Mouse (Mus musculus) myocyte (in vitro differentiated cells): Measurements from ENCODE around the gene Pla2g12a. TPM values are rescaled to one million over a fixed set of nuclear protein-coding genes. Genes with fewer than 3 reads are reported as not detected.

ENCODE experiments used
- H3K27me3 ChIP-seq: one replicate; pipeline ENCODE4 v1.6.1; 2011; ENCODE audit not compliant: control insufficient read depth, insufficient read depth, insufficient read length
- H3K36me3 ChIP-seq: one replicate; pipeline ENCODE4 v1.6.1; 2011; ENCODE audit not compliant: control insufficient read depth, insufficient read depth
- H3K4me2 ChIP-seq: one replicate; pipeline ENCODE4 v1.6.1; 2011; ENCODE audit warnings: low read depth, control low read depth
- H3K4me3 ChIP-seq: one replicate; pipeline ENCODE4 v1.5.1; 2011; ENCODE audit warnings: mild to moderate bottlenecking, control low read depth, moderate library complexity
- H3K79me2 ChIP-seq: one replicate; pipeline ENCODE4 v1.6.1; 2011; ENCODE audit not compliant: control insufficient read depth, insufficient read depth
- H3ac ChIP-seq: one replicate; pipeline ENCODE4 v1.6.1; 2011; ENCODE audit not compliant: control insufficient read depth, insufficient read length
- CEBPB ChIP-seq: IDR thresholded peaks from 2 replicates; pipeline ENCODE4 v1.6.1; 2011; ENCODE audit warnings: mild to moderate bottlenecking, moderate library complexity; ENCODE audit not compliant: poor library complexity, insufficient read depth, severe bottlenecking
- E2F4 ChIP-seq: IDR thresholded peaks from one replicate; pipeline ENCODE4 v1.6.1; 2011; ENCODE audit warnings: mild to moderate bottlenecking, control low read depth, moderate library complexity; ENCODE audit not compliant: insufficient read depth
- MAX ChIP-seq: IDR thresholded peaks from one replicate; pipeline ENCODE4 v1.6.1; 2011; ENCODE audit warnings: low read depth, mild to moderate bottlenecking, control low read depth
- MYOD1 ChIP-seq, 3 experiments: IDR thresholded peaks; one replicate each; pipeline ENCODE4 v1.6.1; 2011; ENCODE audit warnings: control low read depth in 2 of 3, low read depth in 2 of 3, mild to moderate bottlenecking in 2 of 3, moderate library complexity in 1 of 3; ENCODE audit not compliant: insufficient read length in 2 of 3, control insufficient read depth in 1 of 3
- MYOG ChIP-seq, 3 experiments: IDR thresholded peaks; one replicate each; pipeline ENCODE4 v1.6.1; 2011; ENCODE audit warnings: control low read depth in 2 of 3, low read depth in 2 of 3, mild to moderate bottlenecking in 2 of 3; ENCODE audit not compliant: insufficient read length in 2 of 3, control insufficient read depth in 1 of 3, insufficient read depth in 1 of 3
- POLR2A ChIP-seq: IDR thresholded peaks from one replicate; pipeline ENCODE4 v1.6.1; 2011; ENCODE audit warnings: low read depth, mild to moderate bottlenecking, control low read depth, moderate library complexity; ENCODE audit not compliant: insufficient read length
- POLR2AphosphoS2 ChIP-seq: IDR thresholded peaks from one replicate; pipeline ENCODE4 v1.6.1; 2011; ENCODE audit warnings: low read depth, control low read depth; ENCODE audit not compliant: insufficient read length
- REST ChIP-seq: IDR thresholded peaks from one replicate; pipeline ENCODE4 v1.6.1; 2011; ENCODE audit warnings: mild to moderate bottlenecking, control low read depth, moderate library complexity; ENCODE audit not compliant: insufficient read depth, insufficient read length
- SRF ChIP-seq: IDR thresholded peaks from one replicate; pipeline ENCODE4 v1.6.1; 2011; ENCODE audit warnings: low read depth; ENCODE audit not compliant: control insufficient read depth, insufficient read length
- TCF12 ChIP-seq: IDR thresholded peaks from one replicate; pipeline ENCODE4 v1.6.1; 2011; ENCODE audit warnings: mild to moderate bottlenecking, control low read depth; ENCODE audit not compliant: poor library complexity, insufficient read depth, severe bottlenecking
- TCF3 ChIP-seq: IDR thresholded peaks from one replicate; pipeline ENCODE4 v1.6.1; 2011; ENCODE audit warnings: low read depth, control low read depth; ENCODE audit not compliant: insufficient read length
- USF1 ChIP-seq: IDR thresholded peaks from one replicate; pipeline ENCODE4 v1.6.1; 2011; ENCODE audit warnings: low read depth, mild to moderate bottlenecking, control low read depth, moderate library complexity
- polyA plus RNA-seq: library from polyadenylated mRNA; unstranded; fragments of >200 nt; fragmentation: generic; extraction: Trizol; gene quantifications from one replicate; pipeline ENCODE4 v1.2.1, GENCODE M21; 2012; ENCODE audit warnings: missing spikeins

Gene Pla2g12a
- polyA plus RNA-seq, 1 experiment, result 31.3 TPM

DNA sequence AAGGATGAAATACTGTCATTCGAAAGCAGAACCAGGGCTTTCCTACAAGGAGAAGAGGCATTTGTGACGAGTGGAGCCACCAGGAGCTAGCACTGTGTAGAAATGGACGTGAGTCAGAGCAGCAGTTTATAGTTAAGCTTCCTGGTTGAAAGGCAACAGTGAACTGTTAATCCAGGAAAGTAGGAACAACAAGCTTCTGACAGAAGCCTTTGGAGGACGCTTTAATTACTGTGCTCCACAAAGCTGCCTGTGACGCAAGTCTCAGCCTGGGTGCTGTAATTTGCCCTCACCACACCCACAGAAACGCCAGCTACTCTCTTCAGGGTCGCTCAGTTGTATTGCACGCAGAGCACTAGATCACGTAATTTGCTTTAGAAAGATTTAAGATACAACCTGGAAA lies 58.2 kb downstream of the Pla2g12a start:
- H3K79me2 ChIP-seq, result no peaks in the 10 kb centered on the region
- H3K4me2 ChIP-seq, result peak overlapping the region; percentile 24
- H3ac ChIP-seq, result no peak overlapping the region
- H3K4me3 ChIP-seq, result no peak overlapping the region
- TF ChIP-seq TCF3, result no peak
- no peak for TF ChIP-seq SRF
- peak; percentile 32; the same call in 1 of the 2 replicates for TF ChIP-seq CEBPB
- TF ChIP-seq E2F4, result no peak
- no peak for TF ChIP-seq USF1
- no peak for TF ChIP-seq POLR2AphosphoS2
- no peak for TF ChIP-seq MYOG (IDR thresholded peaks at IDR 0.05; ENCODE audit: control insufficient read depth in 1 of 3, insufficient read depth in 1 of 3, insufficient read length in 2 of 3, low read depth in 2 of 3)
- no peak for TF ChIP-seq MAX
- no peaks in the 10 kb centered on the region for H3K27me3 ChIP-seq
- H3K36me3 ChIP-seq, result no peaks in the 10 kb centered on the region

DNA sequence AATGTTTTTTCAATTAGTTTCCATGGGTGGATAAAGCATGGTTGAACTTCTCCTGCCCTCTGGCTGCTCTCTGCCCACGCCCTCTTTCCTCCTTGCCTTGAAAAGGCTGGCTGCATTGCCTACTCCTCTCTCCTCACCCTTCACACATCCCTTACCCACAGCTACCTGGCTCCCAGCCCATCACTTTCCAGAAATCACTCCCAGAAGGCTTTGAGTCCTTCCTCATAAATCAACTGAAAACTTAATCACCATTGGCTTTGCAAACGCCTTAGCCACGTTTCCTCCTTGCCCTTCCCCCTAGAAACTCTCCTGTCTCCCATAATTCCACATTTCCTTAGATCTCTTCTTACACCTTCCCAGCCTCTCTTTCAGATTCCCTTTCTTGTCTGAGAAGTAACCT lies 59.4 kb downstream of the Pla2g12a start:
- Histone ChIP-seq H3K4me2 (peak overlapping the region; percentile 80), H3K4me3 (no peak overlapping the region), H3K27me3 (no peaks in the 10 kb centered on the region), H3ac (no peak overlapping the region), H3K36me3 (no peaks in the 10 kb centered on the region), H3K79me2 (no peaks in the 10 kb centered on the region)
- TF ChIP-seq CEBPB (no peak), MYOG (IDR thresholded peaks at IDR 0.05; ENCODE audit: control insufficient read depth in 1 of 3, insufficient read depth in 1 of 3, insufficient read length in 2 of 3, low read depth in 2 of 3) (no peak), SRF (no peak), MYOD1 (IDR thresholded peaks at IDR 0.05; ENCODE audit: control insufficient read depth in 1 of 3, insufficient read length in 2 of 3, low read depth in 2 of 3) (no peak), TCF12 (no peak), REST (no peak), POLR2A (no peak), TCF3 (no peak), E2F4 (no peak), MAX (no peak), USF1 (no peak), POLR2AphosphoS2 (no peak)

DNA sequence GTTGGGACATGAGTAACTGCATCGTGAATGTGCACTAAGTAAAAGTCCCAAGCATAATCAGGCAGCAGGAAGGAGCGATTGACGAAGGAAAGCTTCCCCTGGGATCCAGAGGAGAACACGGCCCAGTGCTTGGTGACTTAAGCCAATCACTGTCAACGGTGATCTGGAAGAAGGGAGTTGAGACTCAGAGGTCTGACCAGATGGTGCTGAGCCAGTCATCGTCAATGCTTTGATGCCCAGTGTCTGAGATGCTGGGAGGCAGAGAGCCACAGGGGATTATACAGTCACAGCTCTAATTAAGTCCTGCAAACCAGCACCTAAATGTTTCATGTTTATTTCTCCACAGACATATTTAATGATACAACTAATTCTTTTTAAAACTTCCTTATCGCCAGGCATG lies 60.7 kb downstream of the Pla2g12a start:
- H3K79me2 ChIP-seq, result no peaks in the 10 kb centered on the region
- H3K27me3 ChIP-seq, result no peaks in the 10 kb centered on the region
- no peak for TF ChIP-seq TCF3
- TF ChIP-seq E2F4, result no peak
- TF ChIP-seq POLR2A, result no peak
- no peak for TF ChIP-seq SRF
- no peak for TF ChIP-seq MAX
- no peak for TF ChIP-seq USF1
- TF ChIP-seq MYOD1 (IDR thresholded peaks at IDR 0.05; ENCODE audit: control insufficient read depth in 1 of 3, insufficient read length in 2 of 3, low read depth in 2 of 3), result no peak
- TF ChIP-seq CEBPB, result no peak
- no peak for TF ChIP-seq REST
- no peak for TF ChIP-seq POLR2AphosphoS2
- TF ChIP-seq TCF12, result no peak
- no peak for TF ChIP-seq MYOG (IDR thresholded peaks at IDR 0.05; ENCODE audit: control insufficient read depth in 1 of 3, insufficient read depth in 1 of 3, insufficient read length in 2 of 3, low read depth in 2 of 3)
- H3K36me3 ChIP-seq, result no peaks in the 10 kb centered on the region
- H3ac ChIP-seq, result no peak overlapping the region
- no peak overlapping the region for H3K4me3 ChIP-seq
- no peak overlapping the region for H3K4me2 ChIP-seq

DNA sequence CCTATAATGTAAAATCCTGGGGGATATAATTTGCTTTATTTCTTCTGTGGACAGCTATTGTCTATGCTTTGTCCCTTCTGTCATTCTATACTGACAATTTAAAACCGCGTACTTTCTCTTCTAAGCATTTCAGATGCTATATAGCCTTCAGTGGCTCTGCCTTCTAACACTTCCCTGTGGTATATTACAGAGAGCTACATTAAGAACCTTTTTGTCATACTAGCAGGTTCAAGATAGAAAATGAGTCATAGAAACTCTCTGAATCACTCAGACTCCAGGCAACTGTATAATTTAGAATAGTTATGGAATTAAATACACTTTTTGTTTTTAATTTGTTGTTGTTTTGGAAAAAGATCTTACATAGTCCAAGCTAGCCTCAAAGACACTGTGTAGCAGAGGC lies 62.4 kb downstream of the Pla2g12a start:
- TF ChIP-seq SRF (no peak), POLR2A (no peak), POLR2AphosphoS2 (no peak), USF1 (no peak), E2F4 (no peak), MAX (no peak), REST (no peak), CEBPB (no peak), MYOD1 (IDR thresholded peaks at IDR 0.05; ENCODE audit: control insufficient read depth in 1 of 3, insufficient read length in 2 of 3, low read depth in 2 of 3) (no peak)
- no peaks in the 10 kb centered on the region for H3K27me3 ChIP-seq
- peak overlapping the region; percentile 56 for H3K4me2 ChIP-seq
- H3K36me3 ChIP-seq, result no peaks in the 10 kb centered on the region
- no peak overlapping the region for H3K4me3 ChIP-seq
- H3ac ChIP-seq, result no peak overlapping the region
- no peaks in the 10 kb centered on the region for H3K79me2 ChIP-seq

DNA sequence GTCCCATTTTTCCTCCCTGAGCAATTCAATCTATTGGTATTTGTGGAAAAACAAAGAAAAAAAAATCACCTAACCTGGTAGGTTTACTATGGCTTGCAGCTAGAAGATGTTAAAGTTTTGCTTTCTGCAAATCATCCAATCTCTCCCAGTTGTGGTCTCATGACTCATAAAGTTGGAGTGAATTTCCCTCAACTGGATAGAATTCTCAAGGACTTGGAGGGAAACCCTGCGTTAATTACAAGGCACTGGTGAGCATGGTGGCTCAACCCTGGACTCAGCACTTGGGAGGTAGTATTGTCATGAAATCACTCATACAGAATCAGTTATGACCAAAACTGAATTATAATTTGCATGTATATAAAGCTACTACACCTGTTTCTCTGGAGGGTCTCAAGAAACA lies 62.9 kb downstream of the Pla2g12a start:
- H3K4me3 ChIP-seq, result no peak overlapping the region
- H3K79me2 ChIP-seq, result no peaks in the 10 kb centered on the region
- H3K27me3 ChIP-seq, result no peaks in the 10 kb centered on the region
- H3K4me2 ChIP-seq, result peak overlapping the region; percentile 56
- no peaks in the 10 kb centered on the region for H3K36me3 ChIP-seq
- TF ChIP-seq REST, result no peak
- no peak for TF ChIP-seq CEBPB
- no peak for TF ChIP-seq MAX
- no peak for TF ChIP-seq POLR2AphosphoS2
- TF ChIP-seq POLR2A, result no peak
- no peak for TF ChIP-seq MYOD1 (IDR thresholded peaks at IDR 0.05; ENCODE audit: control insufficient read depth in 1 of 3, insufficient read length in 2 of 3, low read depth in 2 of 3)
- no peak for TF ChIP-seq MYOG (IDR thresholded peaks at IDR 0.05; ENCODE audit: control insufficient read depth in 1 of 3, insufficient read depth in 1 of 3, insufficient read length in 2 of 3, low read depth in 2 of 3)
- no peak for TF ChIP-seq E2F4
- TF ChIP-seq TCF3, result no peak
- no peak for TF ChIP-seq TCF12
- no peak for TF ChIP-seq USF1
- TF ChIP-seq SRF, result no peak
- no peak overlapping the region for H3ac ChIP-seq
